Mouse (Mus musculus) fibroblast of lung, adult 2 months (primary cell): ENCODE measurements around the gene Mamstr.

Experiments used
- DNase-seq: peaks from one replicate; pipeline ENCODE4 v3.0.0-alpha.2; 2011; ENCODE audit warnings: low read depth

Mamstr gene

DNA sequence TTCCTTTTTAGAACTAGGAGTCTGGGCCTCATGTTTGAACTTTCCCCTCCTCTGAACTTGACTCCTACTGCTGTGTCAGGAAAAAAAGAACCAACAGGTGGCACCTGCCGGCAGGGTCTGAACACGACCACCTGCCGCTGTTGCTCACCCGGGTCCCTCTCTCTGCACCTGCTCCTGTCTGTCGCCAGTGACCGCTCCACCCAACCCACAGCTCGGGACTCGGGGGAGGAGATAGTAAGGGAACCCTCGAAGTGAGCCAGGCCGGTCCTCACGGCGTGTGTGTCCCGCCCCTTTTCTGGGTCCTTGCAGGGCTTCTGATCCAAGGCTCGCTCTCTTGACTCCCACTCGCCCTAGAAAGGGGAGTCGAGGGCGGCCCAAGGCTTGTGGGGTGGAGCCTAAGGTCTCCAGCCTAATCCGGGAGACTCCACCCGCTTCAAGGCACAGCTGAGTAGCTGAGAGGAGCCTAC, at the start of gene Mamstr:
Gene Mamstr, plus strand, starts transcription at position 417 of the 467 bp plus-strand sequence.
- DNase-seq: no peak

- no peak for DNase-seq
Measured at GRCm38 (mm10) chr7:45590874-45591273, 48.9 kb upstream of the Mamstr start.

GRCm38 (mm10) chr7:45591880-45592279, 47.9 kb upstream of the Mamstr start:
- no peak for DNase-seq

- peak; percentile 75 for DNase-seq
Measured at GRCm38 (mm10) chr7:45593118-45593815, 46.5 kb upstream of the Mamstr start.

GRCm38 (mm10) chr7:45595176-45595575, 44.6 kb upstream of the Mamstr start:
- DNase-seq: no peak

- DNase-seq: no peak
Measured at GRCm38 (mm10) chr7:45596107-45596506, 43.7 kb upstream of the Mamstr start.

- no peak for DNase-seq
Measured at GRCm38 (mm10) chr7:45597013-45597412, 42.8 kb upstream of the Mamstr start.

GRCm38 (mm10) chr7:45597527-45597926, 42.2 kb upstream of the Mamstr start:
- no peak for DNase-seq

- DNase-seq: no peak
Measured at GRCm38 (mm10) chr7:45598960-45599879, 40.6 kb upstream of the Mamstr start.

DNA sequence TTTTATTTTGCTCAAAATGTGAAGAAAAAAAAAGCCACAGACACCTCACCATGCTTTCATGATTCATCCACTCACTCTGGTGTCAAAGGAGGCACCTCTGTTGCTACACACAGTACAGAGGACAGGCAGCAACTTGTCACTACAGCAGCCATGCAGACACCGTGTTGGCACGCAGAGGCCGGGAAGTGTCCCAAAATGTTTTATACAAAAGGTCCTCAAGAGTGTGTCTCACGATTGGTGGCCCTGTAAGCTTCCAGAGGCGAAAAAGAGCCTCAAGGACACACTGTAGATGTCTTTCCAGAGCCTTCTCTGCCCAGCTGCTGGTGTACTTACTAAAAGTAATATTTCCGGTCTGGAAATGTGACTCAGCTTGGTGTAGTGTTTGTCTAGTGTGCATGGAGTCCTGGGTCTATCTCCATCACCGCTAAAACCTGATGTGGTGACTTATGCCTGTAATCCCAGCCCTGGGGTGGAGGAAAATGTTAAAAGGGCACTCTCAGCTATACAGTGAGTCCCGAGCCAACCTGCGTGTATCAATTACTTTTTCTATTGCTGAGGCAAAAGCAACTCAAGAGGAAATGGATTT, 34.0 kb upstream of the Mamstr start:
- DNase-seq: no peak

GRCm38 (mm10) chr7:45609511-45609910, 30.3 kb upstream of the Mamstr start:
- DNase-seq: no peak

GRCm38 (mm10) chr7:45616277-45616676, 23.5 kb upstream of the Mamstr start:
- DNase-seq: peak; percentile 29

DNA sequence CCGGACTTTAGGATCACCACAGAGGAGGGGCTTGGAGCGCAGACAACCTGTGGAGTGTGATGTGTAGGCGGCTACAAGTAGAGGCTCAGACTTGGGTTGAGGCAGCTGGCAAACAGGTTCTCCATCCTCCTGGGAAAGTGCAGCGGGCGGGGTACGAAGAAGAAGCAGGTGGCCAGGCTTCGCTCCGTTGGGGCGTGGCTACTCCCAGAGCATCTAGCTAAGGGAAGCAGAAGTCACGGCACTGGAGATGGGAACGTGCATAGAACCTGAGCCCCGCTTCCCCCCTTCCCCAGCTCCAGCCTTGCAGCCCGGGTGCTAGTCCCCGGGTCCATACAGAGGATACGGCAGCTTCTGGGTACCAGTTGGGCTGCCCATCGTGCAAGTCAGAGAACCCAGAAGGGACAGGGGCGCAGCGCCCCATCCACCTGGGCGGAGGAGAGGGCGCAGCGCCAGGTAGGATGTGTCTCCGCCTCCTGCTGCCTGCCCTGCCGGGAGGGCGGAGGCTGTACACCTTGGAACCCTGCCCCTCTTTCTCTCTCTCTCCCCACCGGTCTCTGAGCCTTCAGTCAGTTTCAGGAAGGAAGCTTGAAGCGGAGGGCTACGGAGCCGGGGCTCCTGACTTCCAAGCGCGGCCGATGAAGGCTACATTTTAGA, 22.6 kb upstream of the Mamstr start, which contains the start of gene Fut1:
Gene Fut1, plus strand, starts transcription at position 248 of the 654 bp plus-strand sequence.
- no peak for DNase-seq

DNA sequence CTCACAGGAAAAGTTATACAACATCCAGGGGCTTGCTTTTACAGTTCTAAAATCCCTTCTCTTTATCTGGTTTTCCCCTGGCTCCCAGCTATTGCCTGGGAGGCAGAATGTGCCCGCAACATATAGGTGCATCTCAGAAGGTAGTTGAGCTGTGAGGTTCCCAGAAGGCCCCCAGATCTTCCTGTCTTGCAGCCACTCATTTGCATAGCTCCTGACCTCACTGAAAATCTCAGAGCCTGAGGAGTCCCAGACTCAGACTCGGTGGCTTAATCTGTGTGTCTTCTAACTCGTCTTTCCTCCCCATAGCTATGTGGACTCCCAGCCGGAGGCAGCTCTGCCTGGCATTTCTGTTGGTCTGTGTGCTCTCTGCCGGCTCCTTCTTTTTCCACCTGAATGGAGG, 21.5 kb upstream of the Mamstr start:
- no peak for DNase-seq

GRCm38 (mm10) chr7:45619592-45619991, 20.2 kb upstream of the Mamstr start:
- no peak for DNase-seq

DNA sequence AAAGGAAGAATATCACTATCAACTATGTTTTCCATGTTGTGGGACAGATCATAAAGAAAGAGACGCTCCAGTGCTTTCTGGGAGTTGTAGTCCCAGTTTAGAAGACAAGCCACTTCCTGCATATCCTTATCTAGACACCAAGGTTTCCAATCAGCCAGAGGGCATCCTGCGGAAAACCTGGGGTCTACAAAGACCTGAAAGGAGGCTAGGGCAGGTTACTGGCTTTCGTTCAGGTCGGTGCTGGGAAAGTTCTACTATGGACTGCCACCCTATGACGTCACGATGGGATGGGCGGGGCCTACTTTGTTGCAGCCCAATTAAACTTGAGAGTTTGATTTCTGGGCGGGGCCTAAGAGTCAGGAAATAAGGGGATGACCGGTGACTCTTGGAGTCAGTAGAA, 18.3 kb upstream of the Mamstr start, which contains the start of gene Izumo1:
Gene Izumo1, plus strand, starts transcription at position 369 of the 400 bp plus-strand sequence.
- DNase-seq: no peak

DNA sequence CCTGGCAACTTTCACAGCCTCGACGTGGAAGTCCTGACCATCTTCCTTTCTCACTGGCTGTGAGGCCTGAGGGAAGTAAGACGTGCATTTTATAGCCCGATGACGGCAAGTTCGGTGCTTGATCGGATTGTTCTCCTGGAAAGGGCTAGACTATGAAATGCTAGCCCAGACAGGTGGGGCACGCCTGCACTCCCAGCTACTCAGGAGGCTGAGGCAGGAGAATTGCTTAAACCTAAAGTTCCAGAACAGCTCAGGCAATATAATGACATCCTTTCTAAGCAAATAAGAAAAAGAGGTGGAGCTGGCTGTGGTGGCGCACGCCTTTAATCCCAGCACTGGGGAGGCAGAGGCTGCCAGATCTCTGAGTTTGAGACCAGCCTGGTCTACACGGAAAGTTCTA, 16.3 kb upstream of the Mamstr start:
- DNase-seq: no peak

DNA sequence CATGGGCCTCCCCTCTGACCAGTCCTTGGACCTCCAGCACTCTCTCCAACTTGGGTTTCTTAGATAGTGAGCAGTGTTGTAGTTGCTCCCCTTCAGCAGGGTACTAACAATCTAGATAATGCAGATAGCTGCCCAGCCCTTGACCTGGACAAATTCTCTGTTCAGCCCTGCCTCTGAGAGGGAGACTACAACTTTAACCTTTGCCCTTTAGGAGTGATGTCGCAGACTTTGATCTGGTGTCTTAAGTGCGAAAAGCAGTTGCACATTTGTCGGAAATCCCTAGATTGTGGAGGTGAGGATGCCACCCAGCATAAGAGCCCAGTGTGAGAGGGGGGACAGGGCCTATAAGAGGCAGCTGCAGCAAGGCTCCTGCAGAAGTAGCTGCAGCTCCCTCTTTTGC, 15.1 kb upstream of the Mamstr start:
- DNase-seq: no peak

GRCm38 (mm10) chr7:45625481-45625880, 14.3 kb upstream of the Mamstr start:
- no peak for DNase-seq

GRCm38 (mm10) chr7:45626571-45627076, 13.2 kb upstream of the Mamstr start:
- DNase-seq: no peak

- no peak for DNase-seq
Measured at GRCm38 (mm10) chr7:45627261-45627660, 12.5 kb upstream of the Mamstr start, which contains the start of gene Rasip1. Gene Rasip1, plus strand, starts transcription at chr7:45627488.
